Mouse (Mus musculus) spleen, postnatal 14 days (tissue): ENCODE measurements around the gene Snph.

Source experiments
- DNase-seq, 2 experiments: peaks; one replicate each; pipeline ENCODE4 v3.0.0; 2021 to 2022; ENCODE audit warnings: low spot score in 2 of 2

Gene Snph

GRCm38 (mm10) chr2:151543063-151543895 lies 89.1 kb downstream of the Snph start:
- no peak for DNase-seq

GRCm38 (mm10) chr2:151542323-151543062 lies 89.9 kb downstream of the Snph start, which contains the start of gene Fkbp1a:
Fkbp1a (plus strand) TSS chr2:151542483.
- peak; percentile 81 to 85 for DNase-seq
